Mouse (Mus musculus) thymus, adult 18-20 months (tissue): ENCODE measurements around the gene Mcpt4.
"Not testable (repeated sequence)": the region's sequence is repeated elsewhere in the genome, so short reads cannot be mapped to it uniquely, and the experiment has no call there.

Experiments used
- DNase-seq, 2 experiments: peaks; one replicate each; pipeline ENCODE4 v3.0.0; 2022; ENCODE audit warnings: mixed read lengths in 2 of 2

The Mcpt4 gene

DNA sequence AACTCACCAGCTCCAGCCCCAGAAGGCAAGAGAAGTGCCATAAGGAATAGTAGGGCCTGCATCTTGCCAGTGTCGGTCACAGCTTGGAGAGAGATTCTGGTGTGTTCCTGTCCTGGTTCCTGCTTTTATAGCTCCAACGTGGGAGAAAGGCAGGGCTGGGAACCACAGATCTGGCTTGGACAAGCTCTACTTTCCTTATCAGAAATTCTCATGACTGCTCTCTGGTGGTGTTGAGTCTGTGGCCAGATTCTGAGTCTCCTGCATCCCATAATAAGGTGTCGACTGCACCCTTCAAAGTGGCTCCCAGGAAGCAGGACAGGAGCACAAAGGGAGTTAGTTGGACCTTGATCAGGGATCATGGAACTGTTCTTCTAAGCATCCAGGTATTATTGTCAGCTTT, at the start of gene Mcpt4:
Gene Mcpt4 (minus strand): TSS at position 101 of the 400 bp plus-strand sequence.
- not testable (repeated sequence) for DNase-seq

DNA sequence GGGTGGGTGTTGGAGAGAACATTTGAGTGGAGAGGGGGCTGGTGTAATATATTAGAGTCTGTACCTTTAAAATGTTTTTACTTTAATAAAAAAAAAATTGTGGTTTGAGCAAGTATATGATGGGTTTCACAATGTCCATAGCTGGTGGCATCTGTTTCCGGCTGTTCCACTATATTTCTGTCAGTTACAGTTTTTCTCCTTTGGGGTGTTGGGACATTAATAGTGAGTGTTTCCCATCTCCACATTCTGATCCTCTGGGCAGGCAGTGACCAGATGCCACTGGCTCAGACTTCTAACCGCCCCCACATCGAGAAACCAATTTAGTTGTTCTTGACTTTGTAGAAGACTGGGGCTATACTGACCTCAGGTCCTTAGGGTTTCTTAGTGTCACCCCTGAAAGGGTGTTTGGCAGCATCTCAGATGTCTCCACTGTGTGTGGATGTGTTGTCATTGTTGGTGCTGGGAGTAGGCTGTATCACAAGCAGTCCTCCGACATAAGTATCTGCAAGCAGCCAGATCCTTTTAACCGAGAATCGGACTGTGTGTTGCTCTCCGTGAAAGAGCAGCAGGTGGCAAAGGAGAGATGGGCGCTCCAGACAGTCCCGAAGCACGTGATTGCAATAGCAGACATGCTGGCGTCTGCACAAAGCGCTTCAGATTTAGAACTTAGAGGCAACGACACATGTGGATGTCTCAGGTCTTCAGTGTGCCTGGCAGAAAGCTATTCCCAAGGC, 43.5 kb upstream of the Mcpt4 start:
- no peak for DNase-seq

DNA sequence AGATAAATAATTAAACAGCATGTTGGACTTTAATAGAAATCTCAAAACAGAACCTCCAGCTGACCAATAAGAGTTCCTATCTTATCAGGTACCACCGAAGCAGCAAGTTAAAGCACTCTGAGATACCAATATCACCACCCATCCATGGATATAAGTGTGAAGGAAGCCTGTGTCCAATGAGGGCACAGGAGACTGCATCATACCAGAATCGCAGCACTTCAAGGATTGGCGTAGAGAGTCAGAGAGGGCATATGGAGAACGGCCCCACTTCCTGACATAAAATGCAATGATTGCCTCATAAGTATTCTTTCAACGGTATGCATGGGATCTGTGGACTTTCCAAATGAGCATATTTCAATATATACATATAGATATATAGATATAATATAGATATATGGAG, 42.9 kb upstream of the Mcpt4 start:
- DNase-seq: no peak

DNA sequence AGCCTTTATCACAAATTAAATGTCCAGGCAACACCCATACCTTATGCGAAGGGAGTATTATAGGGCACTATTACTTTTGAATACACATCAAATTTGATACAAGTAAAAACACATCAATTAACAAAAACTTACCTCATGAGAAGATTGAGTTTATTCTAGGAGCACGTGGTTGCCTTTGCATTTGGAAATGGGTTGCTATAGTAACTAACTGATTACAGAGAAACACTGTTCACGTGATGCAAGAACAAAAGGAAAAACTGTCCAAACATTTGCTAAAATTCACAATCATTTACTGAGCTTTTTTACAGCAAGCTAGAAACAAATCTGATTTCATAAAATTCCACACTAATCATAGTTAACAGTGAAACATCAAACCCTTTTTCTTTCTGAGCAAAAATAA, 41.3 kb upstream of the Mcpt4 start:
- DNase-seq: no peak

DNA sequence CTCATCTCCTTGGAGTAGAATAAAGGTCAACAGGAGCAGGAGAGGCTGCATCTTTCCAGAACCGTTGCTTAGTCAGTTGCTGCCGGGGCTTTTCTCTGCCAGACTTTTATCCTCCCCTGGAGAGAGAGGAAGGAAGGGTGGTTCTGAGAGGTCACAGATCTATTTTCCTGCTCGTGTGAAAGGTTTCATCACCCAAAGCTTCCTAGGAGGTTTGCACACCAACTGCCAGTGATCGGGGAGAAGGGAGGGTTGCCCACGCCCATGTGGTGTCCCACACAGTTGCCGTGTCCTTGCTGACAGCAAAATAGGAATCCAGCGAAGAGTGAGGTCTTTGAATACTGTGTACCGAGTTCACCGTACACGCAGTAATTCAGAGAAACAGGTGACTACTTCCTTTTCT, 40.3 kb upstream of the Mcpt4 start, which contains the start of gene Ctsg:
Gene Ctsg (minus strand): TSS at position 189 of the 400 bp plus-strand sequence.
- no peak for DNase-seq

DNA sequence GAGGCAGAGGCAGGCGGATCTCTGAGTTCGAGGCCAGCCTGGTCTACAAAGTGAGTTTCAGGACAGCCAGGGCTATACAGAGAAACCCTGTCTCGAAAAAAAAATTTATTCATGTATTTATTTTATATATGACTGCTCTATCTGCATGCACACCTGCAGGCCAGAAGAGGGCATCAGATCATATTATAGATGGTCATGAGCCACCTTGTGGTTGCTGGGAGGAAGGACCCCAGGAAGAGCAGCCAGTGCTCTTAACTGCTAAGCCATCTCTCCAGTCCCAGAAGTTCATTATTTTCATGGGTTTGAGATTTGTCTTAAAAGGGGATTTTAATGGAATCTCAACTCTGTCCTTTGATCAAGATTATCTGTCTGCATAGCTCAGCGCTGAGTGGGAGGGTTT, 36.8 kb upstream of the Mcpt4 start:
- no peak for DNase-seq

DNA sequence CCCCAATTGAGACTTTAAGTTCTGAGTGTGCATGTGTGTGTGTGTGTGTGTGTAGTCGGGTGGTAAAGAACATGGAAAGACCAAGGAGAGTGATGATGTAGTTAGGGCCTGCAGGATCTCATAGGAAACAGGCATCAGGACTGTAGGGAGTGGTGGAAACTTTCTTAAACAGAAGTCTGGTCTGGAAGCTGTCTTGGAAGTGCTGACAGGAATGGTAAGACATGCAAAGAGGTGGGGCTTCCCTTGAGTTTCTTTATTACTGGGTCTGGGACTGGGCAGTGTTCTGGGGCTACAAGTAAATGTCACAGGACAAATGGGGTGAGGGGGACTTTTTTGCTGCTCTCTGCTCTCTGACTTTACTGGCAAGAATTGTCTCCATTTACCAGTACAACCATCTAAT, 35.5 kb upstream of the Mcpt4 start:
- no peak for DNase-seq

DNA sequence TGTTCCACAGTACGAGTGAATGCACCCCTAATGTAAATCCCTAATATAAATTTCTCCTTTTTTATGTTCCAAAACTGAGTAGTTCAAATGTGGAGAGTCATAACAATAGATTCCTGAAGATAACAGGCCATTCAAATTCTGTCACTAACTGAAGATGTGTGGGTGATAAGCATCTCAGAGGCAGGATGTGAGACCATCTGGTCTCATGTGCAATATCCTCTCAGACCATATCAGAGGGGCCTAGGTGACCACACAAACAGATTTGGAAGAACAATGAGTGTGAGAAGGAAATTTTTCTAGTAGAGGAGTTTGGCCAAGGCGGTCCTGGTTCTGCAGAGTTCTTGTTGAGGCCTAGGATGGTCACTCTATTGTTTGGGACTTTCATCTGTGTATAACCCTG, 31.2 kb upstream of the Mcpt4 start:
- no peak for DNase-seq

DNA sequence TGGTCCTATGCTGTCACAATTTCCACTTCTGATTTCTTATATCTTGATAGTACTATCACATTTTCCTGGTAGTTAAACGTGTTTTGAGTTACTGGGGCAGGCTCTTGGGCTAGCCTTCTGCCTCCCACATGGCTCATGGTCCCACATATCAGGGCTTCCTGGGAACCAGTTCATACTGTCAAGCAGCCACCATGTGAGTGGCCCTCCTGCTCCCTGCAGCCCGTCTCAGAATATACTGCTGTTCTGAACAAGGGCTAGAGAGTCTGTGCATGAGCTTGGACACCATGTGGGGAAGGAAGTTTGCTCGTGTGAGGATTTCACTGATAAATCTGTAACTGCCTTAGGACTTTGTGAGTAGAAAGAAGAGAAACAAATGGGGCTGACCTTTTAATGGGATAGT, 24.6 kb upstream of the Mcpt4 start:
- DNase-seq: no peak

DNA sequence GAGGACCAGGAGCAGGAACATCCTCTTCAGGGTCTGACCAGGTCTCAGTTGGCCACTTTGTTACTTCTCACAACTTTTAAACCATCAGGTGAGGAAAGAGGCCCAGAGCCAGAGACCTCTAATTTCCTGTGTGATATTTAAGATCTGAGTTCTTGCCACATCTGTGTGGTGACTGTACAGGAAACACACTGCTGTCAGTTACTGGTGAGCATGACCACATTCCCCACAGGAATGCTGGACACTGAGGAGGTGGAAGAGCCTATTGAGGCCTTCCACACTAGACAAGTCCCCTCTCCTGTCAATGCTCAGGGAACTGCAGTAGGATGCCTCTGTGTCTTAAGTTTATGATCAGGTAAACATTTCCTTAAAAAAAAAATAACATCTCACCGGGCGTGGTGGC, 23.1 kb upstream of the Mcpt4 start, which contains the start of gene Mcpt8:
Gene Mcpt8 (minus strand): TSS at position 107 of the 400 bp plus-strand sequence.
- no peak for DNase-seq

DNA sequence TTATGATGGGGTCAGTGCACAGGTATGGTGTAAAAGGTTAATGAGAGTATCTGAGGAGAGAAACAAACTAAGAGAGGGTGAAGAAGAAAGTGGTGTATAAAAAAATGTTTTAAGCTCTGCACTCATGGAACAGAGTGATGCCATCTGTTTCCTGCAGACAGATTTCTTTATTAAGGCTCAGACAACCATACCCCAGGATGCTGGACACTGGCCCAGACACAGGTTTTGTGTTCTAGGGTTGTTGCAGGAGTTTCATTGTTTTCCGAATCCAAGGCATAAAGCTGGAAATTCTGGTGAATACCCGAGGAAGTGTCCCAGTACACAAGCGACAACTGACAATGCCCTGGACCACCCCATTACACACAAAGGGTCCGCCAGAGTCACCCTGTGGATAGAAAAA, 19.9 kb upstream of the Mcpt4 start:
- no peak for DNase-seq

DNA sequence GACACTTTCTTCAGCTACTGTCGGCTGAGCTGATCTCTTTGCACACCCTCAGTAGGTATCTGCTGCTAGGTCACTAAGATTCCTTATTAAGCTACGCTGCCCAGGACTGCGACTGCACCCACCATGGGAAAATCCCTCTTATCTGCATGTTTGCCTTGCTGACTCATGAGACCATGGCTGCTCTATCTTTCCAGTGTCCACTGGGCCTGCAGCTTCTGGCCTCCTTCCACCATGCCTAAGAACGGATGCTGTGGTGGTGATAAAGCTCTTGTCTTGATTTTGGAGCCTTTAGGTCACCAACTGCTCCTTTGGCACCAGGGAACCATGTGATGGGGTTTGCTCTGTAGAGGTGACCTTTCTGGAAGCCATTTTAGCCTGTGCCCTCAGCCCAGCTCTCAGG, 4.4 kb downstream of the Mcpt4 start:
- no peak for DNase-seq

DNA sequence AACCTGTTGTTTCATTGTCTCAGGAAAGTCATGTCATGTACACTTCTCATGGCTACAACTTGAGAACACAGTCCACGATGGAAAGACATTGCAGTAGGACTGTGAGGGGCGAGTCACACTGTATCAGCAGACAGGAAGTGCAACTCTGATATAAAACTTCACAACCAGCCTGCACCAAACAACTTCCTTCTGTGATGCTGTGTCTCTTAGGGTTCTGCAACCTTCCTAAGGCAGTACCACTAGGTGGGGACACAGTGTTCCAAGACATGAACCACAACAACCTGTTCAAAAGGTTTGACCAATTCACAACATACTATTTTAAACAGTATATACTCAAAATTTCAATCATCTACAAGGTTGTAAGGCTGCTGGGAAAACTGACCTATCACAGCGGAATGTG, 6.7 kb downstream of the Mcpt4 start:
- no peak for DNase-seq

DNA sequence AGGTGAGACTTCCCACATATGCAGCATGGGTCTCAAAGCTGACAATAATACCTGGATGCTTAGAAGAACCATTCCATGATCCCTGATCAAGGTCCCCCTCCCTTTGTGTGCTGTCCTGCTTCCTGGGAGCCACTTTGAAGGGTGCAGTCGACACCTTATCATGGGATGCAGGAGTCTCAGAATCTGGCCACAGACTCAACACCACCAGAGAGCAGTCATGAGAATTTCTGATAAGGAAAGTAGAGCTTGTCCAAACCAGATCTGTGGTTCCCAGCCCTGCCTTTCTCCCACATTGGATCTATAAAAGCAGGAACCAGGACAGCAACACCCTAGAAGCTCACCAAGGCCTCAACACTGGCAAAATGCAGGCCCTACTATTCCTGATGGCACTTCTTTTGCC, 20.3 kb downstream of the Mcpt4 start, which contains the start of gene Mcpt2:
Gene Mcpt2 (plus strand): TSS at position 250 of the 400 bp plus-strand sequence.
- not testable (repeated sequence) for DNase-seq

DNA sequence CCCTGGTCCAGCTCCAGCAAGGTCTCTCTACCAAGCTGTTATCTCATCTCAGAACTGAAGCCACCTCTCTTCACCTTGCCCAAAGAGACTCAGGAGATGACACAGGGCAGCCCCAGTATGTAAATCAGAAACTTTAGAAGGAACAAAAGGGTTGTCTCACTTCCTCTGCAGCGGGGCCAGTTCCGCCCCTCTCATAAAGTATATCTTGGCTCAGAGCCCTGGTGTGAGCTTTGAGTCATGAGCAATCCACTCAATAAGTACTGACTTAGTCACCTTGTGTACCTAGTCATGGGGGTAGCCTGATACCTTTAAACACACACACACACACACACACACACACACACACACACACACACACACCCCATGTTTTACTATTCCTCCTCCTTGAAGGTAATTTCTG, 27.7 kb downstream of the Mcpt4 start:
- no peak for DNase-seq

DNA sequence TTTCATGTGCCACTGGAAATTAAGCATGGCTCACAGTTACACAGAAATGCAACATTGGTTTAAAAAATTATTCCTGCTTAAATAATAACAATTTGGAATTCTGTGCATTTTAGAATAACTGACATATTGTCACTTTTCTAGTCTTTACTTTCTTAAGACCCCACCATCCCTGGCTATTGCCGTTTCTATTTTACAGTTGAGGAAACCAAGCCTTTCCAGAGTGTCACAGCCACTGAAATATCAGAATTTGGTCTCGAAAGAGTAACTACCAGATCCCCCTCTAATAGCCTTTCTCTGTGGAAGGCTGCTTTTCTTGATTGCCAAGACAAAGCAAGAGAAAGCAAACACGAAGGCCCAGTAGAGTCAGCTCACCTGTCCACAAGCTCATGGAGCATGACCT, 31.7 kb downstream of the Mcpt4 start, which contains the start of gene Mcpt9:
Gene Mcpt9 (minus strand): TSS at position 101 of the 400 bp plus-strand sequence.
- not testable (repeated sequence) for DNase-seq

DNA sequence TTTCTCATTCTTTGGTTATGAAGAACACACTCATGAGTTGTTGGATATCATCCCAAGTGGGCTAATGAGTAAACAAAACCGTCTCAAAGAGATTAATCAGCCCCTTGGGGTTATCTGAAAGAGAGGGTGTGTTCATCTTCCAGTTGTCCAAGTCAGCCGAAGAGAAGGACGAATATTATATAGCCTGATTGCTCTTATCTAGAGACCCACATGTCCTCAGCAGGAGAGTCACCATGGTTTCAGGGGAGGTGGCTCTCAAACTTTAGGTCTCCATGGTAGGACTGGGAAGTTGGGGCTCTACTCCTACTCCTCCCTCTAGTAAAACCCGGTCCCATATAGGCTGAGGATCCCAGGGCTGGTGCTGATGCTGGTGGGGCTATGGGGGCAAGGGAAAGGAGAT, 40.8 kb downstream of the Mcpt4 start:
- not testable (repeated sequence) for DNase-seq

DNA sequence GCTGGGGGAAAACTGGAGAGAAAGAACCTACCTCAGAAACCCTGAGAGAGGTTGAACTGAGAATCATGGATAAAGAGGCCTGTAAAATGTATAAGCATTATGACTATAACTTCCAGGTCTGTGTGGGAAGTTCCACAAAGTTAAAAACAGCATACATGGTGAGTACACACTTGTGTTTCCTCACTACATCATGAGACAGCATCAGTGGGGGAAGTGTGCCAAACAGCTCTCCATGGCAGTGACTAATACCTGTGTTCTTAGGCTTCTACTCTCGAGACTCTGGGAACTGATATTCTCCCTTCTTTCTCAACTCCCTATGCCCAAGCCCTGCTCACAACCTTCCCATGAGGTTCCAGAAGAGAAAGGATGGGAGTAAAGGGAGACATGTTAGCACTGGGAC, 42.7 kb downstream of the Mcpt4 start:
- no peak for DNase-seq

DNA sequence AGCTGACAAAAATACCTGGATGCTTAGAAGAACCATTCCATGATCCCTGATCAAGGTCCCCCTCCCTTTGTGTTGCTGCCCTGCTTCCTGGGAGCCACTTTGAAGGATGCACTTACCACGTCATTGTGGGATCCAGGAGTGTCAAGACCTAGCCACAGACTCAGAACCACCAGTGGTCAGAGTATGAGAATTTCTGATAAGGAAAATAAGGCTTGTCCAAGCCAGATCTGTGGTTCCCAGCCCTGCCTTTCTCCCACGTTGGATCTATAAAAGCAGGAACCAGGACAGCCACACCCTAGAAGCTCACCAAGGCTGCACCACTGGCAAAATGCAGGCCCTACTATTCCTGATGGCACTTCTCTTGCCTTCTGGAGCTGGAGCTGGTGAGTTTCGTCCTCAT, 44.4 kb downstream of the Mcpt4 start, which contains the start of gene Mcpt1:
Gene Mcpt1 (plus strand): TSS at position 301 of the 400 bp plus-strand sequence.
- not testable (repeated sequence) for DNase-seq

DNA sequence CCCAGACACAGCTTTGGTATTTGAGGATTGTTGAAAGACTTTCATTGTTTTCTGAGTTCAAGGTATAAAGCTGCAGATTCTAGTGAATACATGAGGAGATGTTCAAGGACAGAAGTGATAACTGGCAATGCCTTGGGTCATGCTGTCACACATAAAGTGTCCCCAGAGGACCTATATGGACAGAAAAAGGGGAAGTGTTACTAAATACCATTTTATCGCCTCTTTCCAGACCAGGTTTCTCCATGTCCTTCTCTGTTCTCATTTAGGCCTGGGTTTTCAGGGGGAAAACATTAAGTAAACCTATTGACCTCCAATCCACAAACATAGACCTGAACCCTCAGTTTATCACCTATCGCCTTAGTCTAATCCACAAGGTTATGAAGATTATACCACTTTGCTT, 48.2 kb downstream of the Mcpt4 start:
- no peak for DNase-seq

DNA sequence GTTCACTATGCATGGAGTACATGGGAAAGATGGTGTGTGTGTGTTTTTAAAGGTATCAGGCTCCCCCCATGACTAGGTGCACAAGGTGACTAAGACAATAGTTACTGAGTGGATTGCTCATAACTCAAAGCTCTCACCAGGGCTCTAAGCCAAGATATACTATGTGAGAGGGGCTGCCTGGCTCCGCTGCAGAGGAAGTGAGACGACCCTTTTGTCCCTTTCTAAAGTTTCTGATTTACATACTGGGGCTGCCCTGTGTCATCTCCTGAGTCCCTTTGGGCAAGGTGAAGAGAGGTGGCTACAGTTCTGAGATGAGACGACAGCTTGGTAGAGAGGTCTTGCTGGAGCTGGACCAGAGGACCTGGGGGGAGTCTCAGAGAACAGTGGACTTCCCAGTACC, 49.0 kb downstream of the Mcpt4 start:
- DNase-seq: no peak
